Mouse (Mus musculus) G1E (cell line): ENCODE measurements around the gene Pald1.

Source experiments
- CTCF ChIP-seq: IDR thresholded peaks from 2 replicates; pipeline ENCODE4 v1.5.1; 2012; ENCODE audit warnings: low read depth, low read length, inconsistent platforms, mixed read lengths
- GATA2 ChIP-seq: IDR thresholded peaks from 2 replicates; pipeline ENCODE4 v1.6.1; 2012; ENCODE audit warnings: low read depth, low read length, inconsistent platforms, borderline replicate concordance
- TAL1 ChIP-seq: conservative IDR thresholded peaks from 2 replicates; pipeline ENCODE4 v1.6.1; 2012; ENCODE audit warnings: low read depth, low read length, inconsistent platforms, mixed read lengths

GRCm38 (mm10) chr10:61412910-61413625 lies 29.7 kb upstream of the Pald1 start:
- TF ChIP-seq CTCF (no peak), GATA2 (no peak), TAL1 (peak; percentile 53)
